Mouse (Mus musculus) liver, embryonic 14.5 days (tissue): ENCODE measurements around the gene Mei1.

Experiments used
- CTCF ChIP-seq: IDR thresholded peaks from 2 replicates; pipeline ENCODE4 v1.5.1; 2016; ENCODE audit warnings: antibody characterized with exemption, low read depth, control low read depth
- EP300 ChIP-seq: IDR thresholded peaks from 2 replicates; pipeline ENCODE4 v1.6.1; 2016; ENCODE audit warnings: antibody characterized with exemption, low read depth

GRCm38 (mm10) chr15:82128398-82128797 is 58.6 kb downstream of the Mei1 start:
- TF ChIP-seq CTCF (no peak), EP300 (no peak)
